Mouse (Mus musculus): Measurements from ENCODE around the gene Cracr2a.

DNA sequence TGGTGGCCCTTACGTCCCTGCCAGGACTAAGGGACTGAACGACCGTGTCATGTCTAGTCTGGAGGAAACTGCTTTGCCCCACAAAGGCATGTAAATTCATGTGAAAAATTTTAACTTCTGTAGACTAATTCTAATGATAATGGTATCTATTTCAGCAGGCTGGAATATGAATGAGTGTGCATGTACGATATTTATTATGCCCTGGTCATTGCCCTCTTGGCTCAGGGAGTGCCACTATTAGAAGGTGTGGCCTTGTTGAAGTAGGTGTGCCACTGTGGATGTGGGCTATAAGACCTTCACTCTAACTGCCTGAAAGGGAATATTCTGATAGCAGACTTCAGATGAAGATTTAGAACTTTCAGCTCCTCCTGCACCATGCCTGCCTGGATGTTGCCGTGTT, 28.8 kb upstream of the Cracr2a start:
- no peak for TF ChIP-seq CTCF (IDR thresholded peaks at IDR 0.05; ENCODE audit: low read depth, low read length)
- TF ChIP-seq POLR2A (IDR thresholded peaks at IDR 0.05; ENCODE audit: extremely low read depth, insufficient read depth, low read length), result no peak
